Mouse (Mus musculus) liver, embryonic 13.5 days (tissue): ENCODE results near the gene Hjurp. TPM values are rescaled to one million over a fixed set of nuclear protein-coding genes. Genes with fewer than 3 reads are reported as not detected.
A peak's percentile ranks its signal among the peaks of the same experiment; 100 is the strongest.

Experiments
- ATAC-seq: fragments of 200-750 bp; cut with Nextera tagmentation; 2 replicates; pipeline ENCODE4 v1.8.0; 2017; ENCODE audit warnings: low read depth, mild to moderate bottlenecking, moderate number of reproducible peaks, moderate library complexity
- DNase-seq: peaks from one replicate; pipeline ENCODE4 v3.0.0; 2022
- H3K27ac ChIP-seq: fragments of 300-500 bp; sonication (generic); 2 replicates; pipeline ENCODE4 v1.5.1; 2015; ENCODE audit warnings: moderate library complexity, mild to moderate bottlenecking, inconsistent platforms
- H3K27me3 ChIP-seq: fragments of 300-500 bp; sonication (generic); 2 replicates; pipeline ENCODE4 v1.6.1; 2015; ENCODE audit warnings: mild to moderate bottlenecking, inconsistent platforms
- H3K36me3 ChIP-seq: fragments of 300-500 bp; sonication (generic); 2 replicates; pipeline ENCODE4 v1.6.1; 2015; ENCODE audit warnings: mild to moderate bottlenecking, inconsistent platforms
- H3K4me1 ChIP-seq: fragments of 300-500 bp; sonication (generic); replicated peaks from 2 replicates; pipeline ENCODE4 v1.6.1; 2015; ENCODE audit warnings: inconsistent platforms
- H3K4me2 ChIP-seq: fragments of 300-500 bp; sonication (generic); 2 replicates; pipeline ENCODE4 v1.6.1; 2015; ENCODE audit warnings: inconsistent platforms, mild to moderate bottlenecking, moderate library complexity
- H3K4me3 ChIP-seq: fragments of 300-500 bp; sonication (generic); replicated peaks from 2 replicates; pipeline ENCODE4 v1.5.1; 2015; ENCODE audit warnings: mild to moderate bottlenecking, inconsistent platforms
- H3K9ac ChIP-seq: fragments of 300-500 bp; sonication (generic); 2 replicates; pipeline ENCODE4 v1.6.1; 2015; ENCODE audit warnings: mild to moderate bottlenecking, inconsistent platforms
- H3K9me3 ChIP-seq: fragments of 300-500 bp; sonication (generic); replicated peaks from 2 replicates; pipeline ENCODE4 v1.6.1; 2016; ENCODE audit warnings: inconsistent platforms
- WGBS: fragments of 180-500 bp; shearing (Covaris S2); methylation state at CpG from one replicate; pipeline ENCODE4 v1.1.7; 2015; ENCODE audit not compliant: insufficient replicate concordance; 5-methylcytosine and 5-hydroxymethylcytosine counted together
- polyA plus RNA-seq: library from polyadenylated mRNA; unstranded; fragments of >200 nt; fragmentation: Nextera tagmentation; extraction: Ambion mirVana; gene quantifications from 2 replicates; pipeline ENCODE4 v1.2.1, GENCODE M21; 2015

Hjurp gene
- polyA plus RNA-seq, 1 experiment from 2014 or later = 61.0 TPM

GRCm38 (mm10) chr1:88247660-88248059 is 29.8 kb downstream of the Hjurp start:
- Histone ChIP-seq H3K9ac (no peak overlapping the region), H3K4me2 (no peak overlapping the region), H3K27ac (no peak overlapping the region), H3K4me3 (no peak overlapping the region), H3K27me3 (no peaks in the 10 kb centered on the region), H3K36me3 (no peaks in the 10 kb centered on the region), H3K4me1 (no peaks in the 10 kb centered on the region), H3K9me3 (peaks cover 78% of the 10 kb centered on the region)
- WGBS = 27% methylated on average over 2 of the region's 2 CpGs
- DNase-seq = no peak
- no peak; the same call in 1 of the 2 replicates for ATAC-seq

GRCm38 (mm10) chr1:88246386-88246785 is 31.0 kb downstream of the Hjurp start:
- no peak for ATAC-seq
- peaks cover 72% of the 10 kb centered on the region for H3K9me3 ChIP-seq
- H3K36me3 ChIP-seq = no peaks in the 10 kb centered on the region
- no peak for DNase-seq
- 35% methylated on average over 6 of the region's 6 CpGs for WGBS
- no peak overlapping the region for H3K4me3 ChIP-seq
- no peaks in the 10 kb centered on the region for H3K4me1 ChIP-seq
- no peaks in the 10 kb centered on the region for H3K27me3 ChIP-seq
- H3K4me2 ChIP-seq = no peak overlapping the region
- H3K27ac ChIP-seq = no peak overlapping the region
- no peak overlapping the region for H3K9ac ChIP-seq

- Histone ChIP-seq H3K4me1 (no peaks in the 10 kb centered on the region), H3K36me3 (no peaks in the 10 kb centered on the region), H3K9me3 (peaks cover 75% of the 10 kb centered on the region), H3K4me2 (no peak overlapping the region), H3K4me3 (no peak overlapping the region), H3K27me3 (no peaks in the 10 kb centered on the region), H3K27ac (no peak overlapping the region), H3K9ac (no peak overlapping the region)
- WGBS = 60% methylated on average over 6 of the region's 6 CpGs
- no peak for DNase-seq
- ATAC-seq = no peak
These were observed 31.6 kb downstream of the Hjurp start for GRCm38 (mm10) chr1:88245881-88246280.

- no peaks in the 10 kb centered on the region for H3K4me1 ChIP-seq
- no peak overlapping the region for H3K27ac ChIP-seq
- DNase-seq = no peak
- no peak overlapping the region for H3K4me3 ChIP-seq
- no peaks in the 10 kb centered on the region for H3K36me3 ChIP-seq
- no peak for ATAC-seq
- no peak overlapping the region for H3K4me2 ChIP-seq
- H3K9ac ChIP-seq = no peak overlapping the region
- WGBS = 49% methylated on average over 5 of the region's 5 CpGs
- H3K27me3 ChIP-seq = no peaks in the 10 kb centered on the region
- H3K9me3 ChIP-seq = peaks cover 75% of the 10 kb centered on the region
These were observed 33.6 kb downstream of the Hjurp start for GRCm38 (mm10) chr1:88243861-88244260.

- no peak overlapping the region for H3K27ac ChIP-seq
- H3K4me2 ChIP-seq = no peak overlapping the region
- H3K27me3 ChIP-seq = no peaks in the 10 kb centered on the region
- no peak overlapping the region for H3K4me3 ChIP-seq
- DNase-seq (no peak), ATAC-seq (no peak)
- H3K9me3 ChIP-seq = peaks cover 76% of the 10 kb centered on the region
- H3K36me3 ChIP-seq = no peaks in the 10 kb centered on the region
- H3K9ac ChIP-seq = no peak overlapping the region
- WGBS = 46% methylated on average over 4 of the region's 4 CpGs
- H3K4me1 ChIP-seq = no peaks in the 10 kb centered on the region
These were observed 36.9 kb downstream of the Hjurp start for GRCm38 (mm10) chr1:88240579-88240978.

- Histone ChIP-seq H3K9me3 (peaks cover 76% of the 10 kb centered on the region), H3K36me3 (no peaks in the 10 kb centered on the region), H3K27ac (no peak overlapping the region), H3K27me3 (no peaks in the 10 kb centered on the region), H3K4me2 (no peak overlapping the region), H3K9ac (no peak overlapping the region), H3K4me3 (no peak overlapping the region), H3K4me1 (no peaks in the 10 kb centered on the region)
- DNase-seq = no peak
- 58% methylated on average over 5 of the region's 5 CpGs for WGBS
- ATAC-seq = no peak
These were observed 37.4 kb downstream of the Hjurp start for GRCm38 (mm10) chr1:88240072-88240471.

- no peak overlapping the region for H3K9ac ChIP-seq
- no peaks in the 10 kb centered on the region for H3K36me3 ChIP-seq
- no peaks in the 10 kb centered on the region for H3K4me1 ChIP-seq
- H3K27me3 ChIP-seq = no peaks in the 10 kb centered on the region
- H3K4me3 ChIP-seq = no peak overlapping the region
- peaks cover 76% of the 10 kb centered on the region for H3K9me3 ChIP-seq
- WGBS = 59% methylated on average over 6 of the region's 6 CpGs
- H3K27ac ChIP-seq = no peak overlapping the region
- no peak overlapping the region for H3K4me2 ChIP-seq
- ATAC-seq (no peak), DNase-seq (no peak)
These were observed 38.7 kb downstream of the Hjurp start for GRCm38 (mm10) chr1:88238771-88239170.

- 57% methylated on average over 5 of the region's 5 CpGs for WGBS
- peaks cover 86% of the 10 kb centered on the region for H3K9me3 ChIP-seq
- ATAC-seq = no peak
These were observed 40.1 kb downstream of the Hjurp start for GRCm38 (mm10) chr1:88237311-88237710.

GRCm38 (mm10) chr1:88235894-88236415 is 41.5 kb downstream of the Hjurp start:
- peaks cover 91% of the 10 kb centered on the region for H3K9me3 ChIP-seq
- no peak overlapping the region for H3K9ac ChIP-seq
- ATAC-seq = no peak
- no peak for DNase-seq
- H3K36me3 ChIP-seq = no peaks in the 10 kb centered on the region
- H3K27me3 ChIP-seq = no peaks in the 10 kb centered on the region
- no peaks in the 10 kb centered on the region for H3K4me1 ChIP-seq
- H3K4me3 ChIP-seq = no peak overlapping the region
- 39% methylated on average over 4 of the region's 4 CpGs for WGBS
- H3K4me2 ChIP-seq = no peak overlapping the region
- H3K27ac ChIP-seq = no peak overlapping the region

More at GRCm38 (mm10) chr1:88237311-88237710, 40.1 kb downstream of the Hjurp start:
- Histone ChIP-seq H3K4me2 (no peak overlapping the region), H3K27me3 (no peaks in the 10 kb centered on the region), H3K4me3 (no peak overlapping the region), H3K27ac (no peak overlapping the region), H3K36me3 (no peaks in the 10 kb centered on the region), H3K4me1 (no peaks in the 10 kb centered on the region), H3K9ac (no peak overlapping the region)
- no peak for DNase-seq

- H3K4me2 ChIP-seq = no peak overlapping the region
- H3K27ac ChIP-seq = no peak overlapping the region
- H3K4me3 ChIP-seq = no peak overlapping the region
- ATAC-seq = 0 out of 2 replicates have a peak, but pooled peaks have one; percentile 6
- H3K9ac ChIP-seq = no peak overlapping the region
- no peaks in the 10 kb centered on the region for H3K36me3 ChIP-seq
- no peaks in the 10 kb centered on the region for H3K4me1 ChIP-seq
- 48% methylated on average over 11 of the region's 11 CpGs for WGBS
- no peak for DNase-seq
- peaks cover 88% of the 10 kb centered on the region for H3K9me3 ChIP-seq
- H3K27me3 ChIP-seq = no peaks in the 10 kb centered on the region
These were observed 42.2 kb downstream of the Hjurp start for GRCm38 (mm10) chr1:88235046-88235893.

GRCm38 (mm10) chr1:88234646-88235045 is 42.8 kb downstream of the Hjurp start:
- Histone ChIP-seq H3K4me2 (no peak overlapping the region), H3K9me3 (peaks cover 88% of the 10 kb centered on the region)
- WGBS = 31% methylated on average over 5 of the region's 5 CpGs

GRCm38 (mm10) chr1:88234248-88234610 is 43.2 kb downstream of the Hjurp start:
- ATAC-seq = no peak

More at GRCm38 (mm10) chr1:88234646-88235045, 42.8 kb downstream of the Hjurp start:
- Histone ChIP-seq H3K27ac (no peak overlapping the region), H3K36me3 (no peaks in the 10 kb centered on the region), H3K9ac (no peak overlapping the region), H3K4me3 (no peak overlapping the region), H3K27me3 (no peaks in the 10 kb centered on the region), H3K4me1 (no peaks in the 10 kb centered on the region)
- no peak for ATAC-seq
- DNase-seq = no peak

More at GRCm38 (mm10) chr1:88234248-88234610, 43.2 kb downstream of the Hjurp start:
- Histone ChIP-seq H3K4me1 (no peaks in the 10 kb centered on the region), H3K9ac (no peak overlapping the region), H3K27ac (no peak overlapping the region), H3K36me3 (no peaks in the 10 kb centered on the region), H3K9me3 (peaks cover 88% of the 10 kb centered on the region), H3K4me3 (no peak overlapping the region), H3K4me2 (no peak overlapping the region), H3K27me3 (no peaks in the 10 kb centered on the region)
- DNase-seq = no peak
- 45% methylated on average over 4 of the region's 4 CpGs for WGBS
